Comparison of ENCODE assay signal across 8 mouse cellular contexts in genomic region chr12:53032762-53033161, GRCm38 (mm10).
A peak's percentile ranks its signal among the peaks of the same experiment; 100 is the strongest.
DNase-seq lines count a peak whose midpoint lies in the region; ATAC-seq and TF ChIP-seq lines count a peak whose summit lies in the region.

No protein-coding gene starts in this region.

- no peak overlapping the region for H3K4me3 ChIP-seq in embryonic facial prominence, embryonic 12.5 days
- peak overlapping the region; percentile 14; the same call in 1 of the 2 replicates for H3K4me3 ChIP-seq in heart, postnatal 0 days (ENCODE audit: low read depth, low read length)
- no peak overlapping the region for H3K4me3 ChIP-seq in neural tube, embryonic 12.5 days

- ATAC-seq in frontal cortex, adult (ENCODE audit: low TSS enrichment) = no peak
- ATAC-seq in embryonic facial prominence, embryonic 12.5 days (ENCODE audit: insufficient number of reproducible peaks, insufficient read depth, low FRiP score, low TSS enrichment) = 0 out of 2 replicates have a peak, but pooled peaks have one; percentile 47
- peak; percentile 80 for ATAC-seq in heart, postnatal 0 days (ENCODE audit: insufficient read depth, low read depth)
- peak; percentile 89 for ATAC-seq in neural tube, embryonic 12.5 days (ENCODE audit: low FRiP score, low read depth)

- no peaks in the 10 kb centered on the region for H3K36me3 ChIP-seq in embryonic facial prominence, embryonic 12.5 days
- no peaks in the 10 kb centered on the region for H3K36me3 ChIP-seq in heart, postnatal 0 days (replicated peaks; ENCODE audit: control insufficient read depth, insufficient read depth, low read length)
- no peaks in the 10 kb centered on the region for H3K36me3 ChIP-seq in neural tube, embryonic 12.5 days

- WGBS in embryonic facial prominence, embryonic 12.5 days = 15% methylated on average over 7 of the region's 7 CpGs
- WGBS in heart, postnatal 0 days = 4% methylated on average over 7 of the region's 7 CpGs
- 4% methylated on average over 7 of the region's 7 CpGs for WGBS in neural tube, embryonic 12.5 days

- no peaks in the 10 kb centered on the region for H3K27me3 ChIP-seq in embryonic facial prominence, embryonic 12.5 days
- no peaks in the 10 kb centered on the region for H3K27me3 ChIP-seq in heart, postnatal 0 days (ENCODE audit: control insufficient read depth, insufficient read depth, low read length)
- no peaks in the 10 kb centered on the region for H3K27me3 ChIP-seq in neural tube, embryonic 12.5 days (replicated peaks)

- H3K4me1 ChIP-seq in embryonic facial prominence, embryonic 12.5 days = peaks cover 8% of the 10 kb centered on the region; the same call in 1 of the 2 replicates
- peaks cover 13% of the 10 kb centered on the region; the same call in 1 of the 2 replicates for H3K4me1 ChIP-seq in heart, postnatal 0 days (ENCODE audit: control insufficient read depth, insufficient read depth)
- peaks cover 11% of the 10 kb centered on the region for H3K4me1 ChIP-seq in neural tube, embryonic 12.5 days

- TF ChIP-seq EP300 in heart, postnatal 0 days (IDR thresholded peaks at IDR 0.05; ENCODE audit: low read depth) = no peak

- peak; percentile 13 to 38 for DNase-seq in frontal cortex, postnatal 10 days (ENCODE audit: low spot score in 2 of 2)
- peak; percentile 36 for DNase-seq in adrenal gland, adult 2 months
- peak; percentile 38 for DNase-seq in heart, postnatal 0 days (ENCODE audit: low spot score)
- peak; percentile 61 for DNase-seq in kidney, postnatal 14 days
- DNase-seq in urinary bladder, postnatal 14 days (ENCODE audit: low spot score) = no peak

- 0 out of 2 replicates have a peak overlapping the region, but pooled peaks have one; percentile 13 for H3K4me2 ChIP-seq in embryonic facial prominence, embryonic 12.5 days (replicated peaks)
- peak overlapping the region; percentile 47 for H3K4me2 ChIP-seq in heart, postnatal 0 days (ENCODE audit: low read depth, low read length)
- peak overlapping the region; percentile 29 for H3K4me2 ChIP-seq in neural tube, embryonic 12.5 days (replicated peaks)

- peak overlapping the region; percentile 69 for H3K27ac ChIP-seq in embryonic facial prominence, embryonic 12.5 days
- peak overlapping the region; percentile 69 for H3K27ac ChIP-seq in heart, postnatal 0 days (ENCODE audit: low read depth)
- peak overlapping the region; percentile 43; the same call in 1 of the 2 replicates for H3K27ac ChIP-seq in neural tube, embryonic 12.5 days

- H3K9ac ChIP-seq in embryonic facial prominence, embryonic 12.5 days = no peak overlapping the region
- H3K9ac ChIP-seq in heart, postnatal 0 days (replicated peaks; ENCODE audit: low read depth, low read length) = peak overlapping the region; percentile 13; the same call in 1 of the 2 replicates
- H3K9ac ChIP-seq in neural tube, embryonic 12.5 days = no peak overlapping the region

- H3K9me3 ChIP-seq in embryonic facial prominence, embryonic 12.5 days = no peaks in the 10 kb centered on the region
- H3K9me3 ChIP-seq in heart, postnatal 0 days (replicated peaks; ENCODE audit: control insufficient read depth, low read length) = no peaks in the 10 kb centered on the region
- H3K9me3 ChIP-seq in neural tube, embryonic 12.5 days = no peaks in the 10 kb centered on the region

- TF ChIP-seq CTCF in heart, postnatal 0 days (IDR thresholded peaks at IDR 0.05; ENCODE audit: low read depth) = no peak
